Mouse (Mus musculus): ENCODE measurements around the gene Yeats4. TPM values are rescaled to one million over a fixed set of nuclear protein-coding genes. Genes with fewer than 3 reads are reported as not detected.
"Not testable (repeated sequence)": the region's sequence is repeated elsewhere in the genome, so short reads cannot be mapped to it uniquely, and the experiment has no call there.

Gene Yeats4
- total RNA-seq (2021): 10 to 100 TPM; 29.3 to 30.2 TPM
- long read RNA-seq, experiment 1, transcript Yeats4-201 (7 exons, 1,327 nt): major isoform, 14 of 19 reads
- long read RNA-seq, experiment 1, partial matches to known transcripts: 1 of 19 reads
- long read RNA-seq, experiment 1, other reads (novel, unspliced or antisense): 4 of 19 reads
- long read RNA-seq, experiment 2, transcript Yeats4-201 (7 exons, 1,327 nt): major isoform, 9 of 10 reads
- long read RNA-seq, experiment 2, partial matches to known transcripts: 0 of 10 reads
- long read RNA-seq, experiment 2, other reads (novel, unspliced or antisense): 1 of 10 reads

- peak; percentile 96 for DNase-seq
Observed at GRCm38 (mm10) chr10:117224102-117224990, at the start of gene Yeats4. Gene Yeats4 (minus strand): TSS chr10:117224507.

GRCm38 (mm10) chr10:117272023-117272422 lies 47.7 kb upstream of the Yeats4 start:
- no peak for DNase-seq

GRCm38 (mm10) chr10:117259870-117260269 lies 35.6 kb upstream of the Yeats4 start:
- no peak for DNase-seq

GRCm38 (mm10) chr10:117238603-117239002 lies 14.3 kb upstream of the Yeats4 start, which contains the start of gene 9530003J23Rik:
Gene 9530003J23Rik (minus strand): TSS chr10:117238703.
- DNase-seq: no peak

GRCm38 (mm10) chr10:117235866-117236265 lies 11.6 kb upstream of the Yeats4 start:
- DNase-seq: no peak

GRCm38 (mm10) chr10:117234825-117235224 lies 10.5 kb upstream of the Yeats4 start:
- DNase-seq: no peak

GRCm38 (mm10) chr10:117229826-117230225 lies 5.5 kb upstream of the Yeats4 start:
- DNase-seq: no peak

GRCm38 (mm10) chr10:117226002-117226401 lies 1.7 kb upstream of the Yeats4 start:
- DNase-seq: no peak

GRCm38 (mm10) chr10:117225094-117225493 lies 787 bp upstream of the Yeats4 start:
- DNase-seq: no peak

GRCm38 (mm10) chr10:117223758-117224101 lies 577 bp downstream of the Yeats4 start:
- no peak for DNase-seq

GRCm38 (mm10) chr10:117222821-117223220 lies 1.5 kb downstream of the Yeats4 start:
- no peak for DNase-seq

GRCm38 (mm10) chr10:117218351-117218750 lies 6.0 kb downstream of the Yeats4 start:
- DNase-seq: no peak

- DNase-seq: no peak
Observed at GRCm38 (mm10) chr10:117217246-117217840, 7.0 kb downstream of the Yeats4 start.

- peak in 1 of 2 experiments; percentile 58 for DNase-seq
Observed at GRCm38 (mm10) chr10:117216793-117217192, 7.5 kb downstream of the Yeats4 start.

- peak in 1 of 2 experiments; percentile 40 for DNase-seq
Observed at GRCm38 (mm10) chr10:117216132-117216495, 8.2 kb downstream of the Yeats4 start.

GRCm38 (mm10) chr10:117215409-117216131 lies 8.7 kb downstream of the Yeats4 start:
- DNase-seq: no peak

- DNase-seq: no peak
Observed at GRCm38 (mm10) chr10:117211023-117211422, 13.3 kb downstream of the Yeats4 start.

GRCm38 (mm10) chr10:117209469-117209938 lies 14.8 kb downstream of the Yeats4 start:
- DNase-seq: peak; percentile 60 to 73

GRCm38 (mm10) chr10:117208787-117209186 lies 15.5 kb downstream of the Yeats4 start:
- not testable (repeated sequence) for DNase-seq

GRCm38 (mm10) chr10:117208221-117208620 lies 16.1 kb downstream of the Yeats4 start:
- DNase-seq: no peak

- DNase-seq: no peak
Observed at GRCm38 (mm10) chr10:117206070-117206469, 18.2 kb downstream of the Yeats4 start.

GRCm38 (mm10) chr10:117203558-117203981 lies 20.7 kb downstream of the Yeats4 start:
- no peak for DNase-seq

Data from heart, adult 18-20 months (tissue).